Mouse (Mus musculus) mesoderm, embryonic 11.5 days (tissue): ENCODE data around the gene Vasp.
"Not testable (repeated sequence)": the region's sequence is repeated elsewhere in the genome, so short reads cannot be mapped to it uniquely, and the experiment has no call there.

Experiments
- DNase-seq: peaks from one replicate; pipeline ENCODE4 v3.0.0-alpha.2; 2012; ENCODE audit warnings: low read depth, low spot score

Vasp gene

DNA sequence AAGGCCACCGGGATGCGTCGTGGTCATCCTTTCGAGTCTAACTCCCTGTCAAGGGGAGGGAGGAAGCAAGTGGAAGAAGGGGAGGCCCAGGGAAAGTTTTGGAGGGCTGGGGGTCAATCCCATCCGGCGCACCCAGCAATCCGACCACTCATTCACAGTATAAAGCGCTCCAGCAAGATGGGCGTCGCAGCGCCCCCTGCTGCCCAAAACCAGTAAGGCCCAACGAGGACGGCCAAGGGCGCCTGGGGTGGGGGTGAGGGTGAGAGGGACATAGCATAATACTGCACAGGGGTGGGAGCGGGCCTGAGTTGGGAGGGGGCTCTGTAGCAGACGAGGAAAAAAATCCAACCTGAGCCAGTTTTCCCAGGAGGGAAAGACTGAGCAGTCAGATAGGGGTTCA lies 32.2 kb upstream of the Vasp start:
- peak; percentile 86 for DNase-seq

- DNase-seq: no peak
Measured at GRCm38 (mm10) chr7:19303046-19303305, 31.4 kb upstream of the Vasp start.

- DNase-seq: no peak
Measured at GRCm38 (mm10) chr7:19302264-19303045, 30.8 kb upstream of the Vasp start.

DNA sequence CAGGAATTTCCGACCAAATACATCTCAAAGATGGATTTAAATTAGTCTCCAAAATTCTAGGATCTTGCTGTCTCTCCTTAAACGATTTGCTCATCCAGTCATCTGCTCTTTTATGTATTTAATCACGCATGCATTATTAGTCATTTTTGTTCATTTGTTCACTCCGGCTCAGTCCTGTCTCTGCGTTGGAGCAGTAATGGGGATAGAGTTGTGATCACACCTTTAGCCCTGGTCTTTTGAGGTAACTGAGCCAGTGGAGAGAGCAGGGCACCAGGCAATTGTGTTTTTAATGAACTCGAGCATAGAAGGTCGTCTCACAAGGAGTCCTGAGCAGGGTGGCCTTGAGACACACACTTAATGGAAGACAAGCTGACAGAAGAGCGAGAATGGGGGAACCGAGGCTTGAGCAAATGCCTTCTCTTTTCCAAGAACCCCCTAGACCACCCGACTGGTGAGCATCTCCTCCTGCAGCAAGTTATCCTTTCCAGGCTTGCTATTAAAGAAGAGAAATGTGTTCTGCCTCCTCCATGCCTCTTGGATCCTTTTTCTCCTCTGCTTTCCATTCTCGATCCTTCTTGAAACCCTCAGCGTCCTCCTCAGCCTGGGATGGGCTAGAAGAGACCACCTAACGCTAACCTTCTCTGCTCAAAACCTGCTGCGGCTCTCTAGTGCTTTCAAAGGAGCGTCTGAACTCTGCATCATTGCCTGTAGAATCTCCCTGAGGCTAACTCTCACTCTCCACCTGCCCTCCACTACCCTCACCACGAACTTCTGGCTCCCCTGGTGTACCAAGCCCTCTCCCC lies 30.0 kb upstream of the Vasp start:
- no peak for DNase-seq

- peak; percentile 89 for DNase-seq
Measured at GRCm38 (mm10) chr7:19300501-19301421, 29.1 kb upstream of the Vasp start.

DNA sequence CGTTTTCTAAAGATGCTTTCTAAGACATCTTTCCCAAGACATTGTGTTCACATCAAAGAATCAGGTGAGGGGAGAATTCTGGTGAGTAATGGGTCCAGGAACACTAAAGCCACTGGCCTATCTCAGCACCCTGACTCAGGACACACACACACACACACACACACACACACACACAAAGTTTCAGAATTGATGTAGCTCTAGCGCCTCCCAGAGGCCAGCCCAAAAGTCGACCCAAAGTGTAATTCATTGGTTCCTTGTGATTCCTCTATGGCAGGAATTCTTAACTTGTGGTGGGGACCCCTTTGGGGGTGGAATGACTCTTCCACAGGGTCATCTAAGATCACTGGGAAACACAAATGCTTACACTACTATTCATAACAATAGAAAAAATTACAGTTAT lies 27.6 kb upstream of the Vasp start:
- DNase-seq: no peak

- DNase-seq: no peak
Measured at GRCm38 (mm10) chr7:19297794-19298193, 26.2 kb upstream of the Vasp start.

- no peak for DNase-seq
Measured at GRCm38 (mm10) chr7:19297034-19297433, 25.4 kb upstream of the Vasp start.

GRCm38 (mm10) chr7:19295503-19296185 lies 24.0 kb upstream of the Vasp start:
- DNase-seq: peak; percentile 93

GRCm38 (mm10) chr7:19290969-19291596 lies 19.5 kb upstream of the Vasp start:
- no peak for DNase-seq

DNA sequence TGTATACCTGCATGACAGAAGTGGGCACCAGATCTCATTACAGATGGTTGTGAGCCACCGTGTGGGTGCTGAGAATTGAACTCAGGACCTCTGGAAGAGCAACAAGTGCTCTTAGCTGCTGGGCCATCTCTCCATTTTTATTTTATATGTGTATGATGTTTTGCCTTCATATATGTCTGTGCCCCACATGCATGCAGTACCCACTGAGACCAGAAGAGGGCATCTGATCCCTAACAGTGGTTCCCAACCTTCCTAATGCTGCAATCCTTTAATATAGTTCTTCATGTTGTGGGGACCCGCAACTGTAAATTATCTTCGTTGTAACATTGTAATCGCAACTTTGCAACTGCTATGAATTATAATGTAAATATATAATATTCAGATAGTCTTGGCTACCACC lies 13.1 kb upstream of the Vasp start:
- peak; percentile 73 for DNase-seq

DNA sequence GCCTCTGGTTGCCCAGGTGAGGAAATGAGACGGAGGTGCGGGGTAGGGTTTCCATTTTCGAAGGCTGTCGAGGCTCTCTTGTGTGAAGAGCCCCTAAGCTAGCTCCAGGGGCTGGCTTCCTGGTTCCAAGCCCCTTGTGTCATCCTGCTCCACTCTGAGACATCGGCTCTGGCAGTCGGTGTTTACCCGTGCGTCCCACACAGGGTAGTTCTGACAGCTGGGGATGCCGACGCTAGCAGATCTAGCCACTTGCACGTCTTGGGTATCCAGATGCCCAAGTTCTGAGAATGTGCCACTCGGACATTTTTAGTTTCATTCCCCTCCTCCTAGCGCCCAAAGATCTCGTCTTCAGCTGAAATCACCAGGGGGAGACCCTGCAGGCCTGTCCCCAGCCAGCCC lies 11.8 kb upstream of the Vasp start:
- no peak for DNase-seq

GRCm38 (mm10) chr7:19282791-19283405 lies 11.3 kb upstream of the Vasp start:
- DNase-seq: peak; percentile 65

GRCm38 (mm10) chr7:19282385-19282784 lies 10.8 kb upstream of the Vasp start, which contains the start of gene Rtn2:
Gene Rtn2, plus strand, starts transcription at chr7:19282624.
- peak; percentile 87 for DNase-seq

DNA sequence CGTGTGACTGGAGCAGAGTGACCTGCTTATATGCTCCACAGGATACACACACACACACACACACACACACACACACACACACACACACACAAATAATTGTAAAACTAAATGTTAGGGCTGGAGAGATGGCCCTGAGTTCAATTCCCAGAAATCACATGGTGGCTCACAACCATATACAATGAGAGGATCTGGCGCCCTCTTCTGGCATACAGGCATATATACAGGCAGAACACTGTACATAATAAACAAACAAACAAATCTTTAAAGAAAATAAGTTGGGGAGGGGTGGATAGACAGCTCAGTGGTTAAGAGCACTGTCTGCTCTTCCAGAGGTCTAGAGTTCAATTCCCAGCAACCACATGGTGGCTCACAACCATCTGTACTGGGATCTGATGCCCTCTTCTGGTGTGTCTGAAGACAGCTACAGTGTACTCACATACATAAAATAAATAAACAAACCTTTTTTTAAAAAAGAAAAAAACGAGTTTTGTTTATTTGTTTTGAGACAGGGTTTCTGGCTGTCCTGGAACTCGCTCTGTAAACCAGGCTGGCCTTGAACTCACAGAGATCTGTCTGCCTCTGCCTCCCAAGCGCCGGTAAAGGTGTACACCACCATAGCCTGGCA lies 10.2 kb upstream of the Vasp start:
- not testable (repeated sequence) for DNase-seq

GRCm38 (mm10) chr7:19279581-19280114 lies 8.0 kb upstream of the Vasp start, which contains the start of gene Ppm1n:
Gene Ppm1n, minus strand, starts transcription at chr7:19280064.
- no peak for DNase-seq

DNA sequence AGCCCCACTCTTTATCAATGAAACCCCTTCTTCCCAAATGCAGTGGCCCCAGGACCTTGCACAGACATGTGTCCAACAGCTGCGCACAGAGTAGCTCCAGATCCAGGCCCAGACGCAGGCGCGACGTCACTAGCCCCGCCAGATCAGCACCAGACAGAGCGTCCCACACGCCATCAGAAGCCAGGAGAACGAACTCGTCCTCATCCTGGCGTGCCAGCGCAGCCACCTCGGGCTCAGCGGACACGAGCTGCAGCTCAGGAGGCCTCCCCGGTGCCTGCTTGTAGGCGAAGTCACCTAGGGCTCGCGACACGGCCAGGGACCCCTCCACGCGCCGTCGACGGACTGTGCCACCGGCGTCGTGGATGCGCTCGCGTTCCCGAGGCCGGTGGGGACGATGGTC lies 7.4 kb upstream of the Vasp start:
- DNase-seq: no peak

DNA sequence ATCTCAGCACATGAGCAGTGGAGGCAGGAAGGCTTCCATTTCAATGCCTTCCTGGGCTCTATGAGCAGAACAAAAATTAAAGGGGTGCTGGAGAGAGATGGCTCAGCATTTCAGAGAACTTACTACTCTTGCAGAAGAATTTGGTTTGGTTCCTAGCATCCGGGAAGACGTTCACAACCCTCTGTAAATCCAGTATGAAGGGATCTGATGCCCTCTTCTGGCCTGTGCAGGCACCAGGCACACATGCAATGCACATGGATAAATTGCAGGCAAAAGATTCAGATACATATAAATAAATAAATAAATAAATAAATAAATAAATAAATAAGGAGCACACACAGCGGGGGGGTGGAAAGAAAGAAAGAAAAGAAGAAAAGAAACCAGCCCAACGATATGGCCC lies 4.6 kb upstream of the Vasp start:
- no peak for DNase-seq

- DNase-seq: peak; percentile 69
Measured at GRCm38 (mm10) chr7:19272173-19272764, 652 bp upstream of the Vasp start.
